Mouse (Mus musculus): ENCODE results near the gene Galnt14. TPM values are rescaled to one million over a fixed set of nuclear protein-coding genes. Genes with fewer than 3 reads are reported as not detected.
A peak's percentile ranks its signal among the peaks of the same experiment; 100 is the strongest.

The Galnt14 gene
- polyA plus RNA-seq, 1 experiment from 2014 or later: 9.1 TPM

DNA sequence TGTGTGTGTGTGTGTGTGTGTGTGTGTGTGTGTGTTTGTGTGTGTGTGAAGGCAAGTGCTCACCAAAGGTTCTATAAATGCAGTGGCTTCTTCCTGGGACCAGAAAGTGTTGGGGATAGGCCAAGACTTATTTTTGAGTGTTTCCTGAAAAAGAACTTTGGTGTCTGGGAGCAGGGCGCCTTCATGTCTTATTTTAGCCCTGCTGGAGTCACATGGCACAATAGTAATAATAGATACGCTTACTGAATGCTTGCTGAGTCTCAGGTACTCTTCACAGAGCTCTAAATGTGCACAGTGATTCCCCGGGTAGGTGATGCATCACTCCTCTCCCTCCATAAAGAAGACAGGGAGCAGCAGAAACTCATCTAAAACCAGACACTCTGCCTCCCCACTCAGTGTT lies 153.2 kb downstream of the Galnt14 start:
- no peaks in the 10 kb centered on the region for H3K4me1 ChIP-seq
- H3K9ac ChIP-seq (replicated peaks): no peak overlapping the region
- H3K27me3 ChIP-seq: no peaks in the 10 kb centered on the region
- 87% methylated on average over 3 of the region's 3 CpGs for WGBS
- ATAC-seq (replicated peaks): no peak
- no peaks in the 10 kb centered on the region for H3K9me3 ChIP-seq
- no peak overlapping the region for H3K4me3 ChIP-seq
- no peak overlapping the region for H3K4me2 ChIP-seq (replicated peaks)
- no peak overlapping the region for H3K27ac ChIP-seq (replicated peaks)
- H3K36me3 ChIP-seq: no peaks in the 10 kb centered on the region

GRCm38 (mm10) chr17:73556436-73556835 lies 153.8 kb downstream of the Galnt14 start:
- Histone ChIP-seq H3K9me3 (no peaks in the 10 kb centered on the region), H3K36me3 (no peaks in the 10 kb centered on the region), H3K9ac (replicated peaks) (no peak overlapping the region), H3K27me3 (no peaks in the 10 kb centered on the region), H3K4me1 (no peaks in the 10 kb centered on the region), H3K4me2 (replicated peaks) (no peak overlapping the region), H3K27ac (replicated peaks) (no peak overlapping the region), H3K4me3 (no peak overlapping the region)
- 65% methylated on average over 2 of the region's 2 CpGs for WGBS
- ATAC-seq (replicated peaks): no peak

- Histone ChIP-seq H3K4me2 (replicated peaks) (no peak overlapping the region), H3K9me3 (no peaks in the 10 kb centered on the region), H3K4me3 (no peak overlapping the region), H3K4me1 (no peaks in the 10 kb centered on the region), H3K36me3 (no peaks in the 10 kb centered on the region), H3K9ac (replicated peaks) (no peak overlapping the region), H3K27ac (replicated peaks) (no peak overlapping the region), H3K27me3 (no peaks in the 10 kb centered on the region)
- 86% methylated on average over 4 of the region's 4 CpGs for WGBS
- ATAC-seq (replicated peaks): no peak
Observed at GRCm38 (mm10) chr17:73554668-73555067, 155.6 kb downstream of the Galnt14 start.

- no peaks in the 10 kb centered on the region for H3K27me3 ChIP-seq
- no peak for ATAC-seq (replicated peaks)
- H3K36me3 ChIP-seq: no peaks in the 10 kb centered on the region
- no peak overlapping the region for H3K4me2 ChIP-seq (replicated peaks)
- H3K27ac ChIP-seq (replicated peaks): no peak overlapping the region
- no peak overlapping the region for H3K4me3 ChIP-seq
- no peaks in the 10 kb centered on the region for H3K9me3 ChIP-seq
- H3K9ac ChIP-seq (replicated peaks): no peak overlapping the region
- WGBS: 75% methylated on average over 12 of the region's 12 CpGs
- no peaks in the 10 kb centered on the region for H3K4me1 ChIP-seq
Observed at GRCm38 (mm10) chr17:73548783-73549566, 161.3 kb downstream of the Galnt14 start.

GRCm38 (mm10) chr17:73548119-73548518 lies 162.1 kb downstream of the Galnt14 start:
- Histone ChIP-seq H3K9ac (replicated peaks) (no peak overlapping the region), H3K4me2 (replicated peaks) (no peak overlapping the region), H3K36me3 (no peaks in the 10 kb centered on the region), H3K4me3 (no peak overlapping the region), H3K27me3 (no peaks in the 10 kb centered on the region), H3K27ac (replicated peaks) (no peak overlapping the region), H3K9me3 (no peaks in the 10 kb centered on the region), H3K4me1 (no peaks in the 10 kb centered on the region)
- ATAC-seq (replicated peaks): no peak
- 66% methylated on average over 7 of the region's 7 CpGs for WGBS

- Histone ChIP-seq H3K9ac (replicated peaks) (no peak overlapping the region), H3K27me3 (no peaks in the 10 kb centered on the region), H3K27ac (replicated peaks) (no peak overlapping the region), H3K4me1 (no peaks in the 10 kb centered on the region), H3K36me3 (no peaks in the 10 kb centered on the region), H3K4me3 (no peak overlapping the region), H3K9me3 (no peaks in the 10 kb centered on the region), H3K4me2 (replicated peaks) (no peak overlapping the region)
- 85% methylated on average over 2 of the region's 2 CpGs for WGBS
- ATAC-seq (replicated peaks): no peak
Observed at GRCm38 (mm10) chr17:73547483-73547882, 162.8 kb downstream of the Galnt14 start.

DNA sequence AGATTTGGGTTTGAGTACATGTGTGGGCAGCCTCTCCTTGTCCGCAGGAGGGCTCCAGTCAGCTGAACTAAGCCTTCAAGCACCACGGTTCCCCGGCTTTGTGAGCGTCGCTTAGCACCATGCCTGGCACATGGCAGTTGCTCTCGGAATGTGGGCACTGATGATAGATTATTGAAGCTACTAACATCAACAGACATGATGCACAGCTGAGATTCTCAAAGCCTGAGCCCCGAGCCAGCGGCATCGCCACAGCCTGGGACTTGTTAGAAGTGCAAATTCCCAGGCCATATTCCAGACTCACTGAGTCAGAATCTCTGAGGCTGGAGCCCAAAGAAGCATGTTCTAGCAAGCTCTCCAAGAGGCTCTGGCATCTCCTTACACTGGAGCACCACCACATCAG lies 168.3 kb downstream of the Galnt14 start:
- Histone ChIP-seq H3K36me3 (no peaks in the 10 kb centered on the region), H3K4me1 (peaks cover 16% of the 10 kb centered on the region), H3K4me3 (no peak overlapping the region), H3K27ac (replicated peaks) (peak overlapping the region; percentile 64; the same call in 1 of the 2 replicates), H3K27me3 (no peaks in the 10 kb centered on the region), H3K9me3 (no peaks in the 10 kb centered on the region), H3K9ac (replicated peaks) (no peak overlapping the region), H3K4me2 (replicated peaks) (no peak overlapping the region)
- peak; percentile 30; the same call in 1 of the 2 replicates for ATAC-seq (replicated peaks)
- WGBS: 67% methylated on average over 9 of the region's 9 CpGs

DNA sequence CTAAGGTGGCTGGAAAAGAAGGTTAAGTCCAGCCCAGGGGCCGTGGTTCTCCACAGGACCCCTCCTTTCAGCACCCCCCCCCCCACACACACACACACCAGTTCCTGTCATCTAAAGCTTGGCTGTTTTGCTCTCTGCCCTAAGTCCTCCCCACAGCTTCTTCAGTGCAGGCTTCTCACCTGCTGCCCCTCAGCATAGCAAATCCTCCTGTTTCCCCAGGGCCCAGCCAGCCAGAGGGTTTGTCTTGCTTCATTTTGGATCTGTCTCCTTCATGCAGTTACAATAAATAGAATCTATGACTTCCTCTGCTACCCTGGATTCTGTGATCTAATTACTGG lies 169.1 kb downstream of the Galnt14 start:
- H3K27ac ChIP-seq (replicated peaks): peak overlapping the region; percentile 64
- H3K4me2 ChIP-seq (replicated peaks): no peak overlapping the region
- H3K9ac ChIP-seq (replicated peaks): no peak overlapping the region
- no peak for ATAC-seq (replicated peaks)
- no peaks in the 10 kb centered on the region for H3K9me3 ChIP-seq
- H3K36me3 ChIP-seq: no peaks in the 10 kb centered on the region
- 8% methylated on average over 1 of the region's 1 CpGs for WGBS
- H3K27me3 ChIP-seq: no peaks in the 10 kb centered on the region
- H3K4me3 ChIP-seq: no peak overlapping the region
- H3K4me1 ChIP-seq: peaks cover 16% of the 10 kb centered on the region

DNA sequence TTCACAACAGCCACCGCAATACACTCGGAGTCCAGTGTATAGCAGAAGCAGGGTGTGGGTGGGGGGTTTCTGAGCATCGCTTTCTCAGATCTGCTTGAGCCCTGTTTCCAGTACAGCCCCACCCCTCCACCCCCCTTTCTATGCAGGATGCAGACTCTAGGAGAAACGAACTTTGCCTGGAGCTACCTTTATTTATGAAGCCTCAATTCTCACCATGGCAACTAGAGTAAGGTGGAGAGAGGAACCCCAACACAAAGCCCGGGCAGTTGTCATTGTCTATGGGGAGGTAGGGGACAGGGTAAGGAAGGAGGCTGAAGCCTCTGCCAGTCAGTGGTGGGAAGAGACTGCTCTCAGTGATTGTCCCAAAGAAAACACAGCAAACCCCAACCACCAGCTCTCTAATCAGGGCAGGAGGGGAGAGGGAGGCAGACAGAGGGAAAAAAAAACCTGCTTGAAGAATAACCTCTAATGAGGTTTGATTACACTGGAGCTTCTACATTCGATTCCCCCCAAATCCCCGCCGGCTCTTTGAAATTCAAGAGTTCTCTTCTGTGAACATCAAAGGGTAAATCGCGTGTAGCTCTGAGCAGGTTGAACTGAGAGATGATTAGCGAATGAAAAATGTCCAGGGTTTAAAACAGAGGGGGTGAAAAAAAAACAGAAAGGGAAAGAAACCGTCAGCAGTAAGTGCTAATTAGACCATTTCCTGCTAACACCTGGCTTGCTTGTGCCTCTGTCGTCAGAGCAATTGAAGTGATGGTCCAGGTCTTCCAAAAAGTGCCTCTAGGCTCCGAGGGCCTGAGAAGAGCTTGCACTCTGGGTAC lies 169.6 kb downstream of the Galnt14 start:
- no peaks in the 10 kb centered on the region for H3K27me3 ChIP-seq
- ATAC-seq (replicated peaks): peak; percentile 74
- H3K27ac ChIP-seq (replicated peaks): peak overlapping the region; percentile 64
- H3K4me2 ChIP-seq (replicated peaks): 0 out of 2 replicates have a peak overlapping the region, but pooled peaks have one; percentile 1
- WGBS: 6% methylated on average over 14 of the region's 14 CpGs
- no peak overlapping the region for H3K9ac ChIP-seq (replicated peaks)
- H3K4me1 ChIP-seq: peaks cover 16% of the 10 kb centered on the region
- H3K36me3 ChIP-seq: no peaks in the 10 kb centered on the region
- H3K9me3 ChIP-seq: no peaks in the 10 kb centered on the region
- H3K4me3 ChIP-seq: no peak overlapping the region

- Histone ChIP-seq H3K9me3 (no peaks in the 10 kb centered on the region), H3K27me3 (no peaks in the 10 kb centered on the region), H3K36me3 (no peaks in the 10 kb centered on the region), H3K4me3 (no peak overlapping the region), H3K9ac (replicated peaks) (no peak overlapping the region), H3K4me2 (replicated peaks) (no peak overlapping the region), H3K4me1 (no peaks in the 10 kb centered on the region), H3K27ac (replicated peaks) (no peak overlapping the region)
- WGBS: 94% methylated on average over 2 of the region's 2 CpGs
- ATAC-seq (replicated peaks): no peak
Observed at GRCm38 (mm10) chr17:73531896-73532295, 178.4 kb downstream of the Galnt14 start.

GRCm38 (mm10) chr17:73522169-73522568 lies 188.1 kb downstream of the Galnt14 start:
- 93% methylated on average over 7 of the region's 7 CpGs for WGBS
- H3K4me3 ChIP-seq: no peak overlapping the region
- no peaks in the 10 kb centered on the region for H3K9me3 ChIP-seq
- H3K4me2 ChIP-seq (replicated peaks): no peak overlapping the region
- ATAC-seq (replicated peaks): no peak
- peaks cover 8% of the 10 kb centered on the region for H3K4me1 ChIP-seq
- no peaks in the 10 kb centered on the region for H3K27me3 ChIP-seq
- no peak overlapping the region for H3K9ac ChIP-seq (replicated peaks)
- H3K36me3 ChIP-seq: no peaks in the 10 kb centered on the region
- no peak overlapping the region for H3K27ac ChIP-seq (replicated peaks)

GRCm38 (mm10) chr17:73519350-73519749 lies 190.9 kb downstream of the Galnt14 start:
- Histone ChIP-seq H3K4me1 (peaks cover 8% of the 10 kb centered on the region), H3K27ac (replicated peaks) (no peak overlapping the region), H3K9ac (replicated peaks) (no peak overlapping the region), H3K4me3 (no peak overlapping the region), H3K4me2 (replicated peaks) (no peak overlapping the region), H3K36me3 (no peaks in the 10 kb centered on the region), H3K9me3 (no peaks in the 10 kb centered on the region), H3K27me3 (no peaks in the 10 kb centered on the region)
- ATAC-seq (replicated peaks): no peak
- 85% methylated on average over 5 of the region's 5 CpGs for WGBS
